Mouse (Mus musculus): ENCODE measurements around the gene Znhit2.
"Not testable (repeated sequence)": the region's sequence is repeated elsewhere in the genome, so short reads cannot be mapped to it uniquely, and the experiment has no call there.

The Znhit2 gene

GRCm38 (mm10) chr19:6061021-6061533, at the start of gene Znhit2:
Gene Znhit2 (plus strand): TSS chr19:6061192.
- DNase-seq = peak; percentile 96 to 97

- peak in 1 of 2 experiments; percentile 20 for DNase-seq
Measured at GRCm38 (mm10) chr19:6013691-6014090, 47.3 kb upstream of the Znhit2 start.

GRCm38 (mm10) chr19:6014991-6015510, 45.9 kb upstream of the Znhit2 start:
- DNase-seq = peak; percentile 29 to 65

- DNase-seq = peak; percentile 71 to 84
Measured at GRCm38 (mm10) chr19:6015511-6016315, 45.3 kb upstream of the Znhit2 start, which contains the start of gene Capn1. Gene Capn1 (minus strand): TSS chr19:6015897.

GRCm38 (mm10) chr19:6016532-6016931, 44.5 kb upstream of the Znhit2 start:
- no peak for DNase-seq

- DNase-seq = peak; percentile 92 to 96
Measured at GRCm38 (mm10) chr19:6018142-6019089, 42.6 kb upstream of the Znhit2 start.

- no peak for DNase-seq
Measured at GRCm38 (mm10) chr19:6020276-6020675, 40.7 kb upstream of the Znhit2 start.

GRCm38 (mm10) chr19:6023059-6023458, 37.9 kb upstream of the Znhit2 start:
- DNase-seq = no peak

- DNase-seq = no peak
Measured at GRCm38 (mm10) chr19:6023930-6024329, 37.1 kb upstream of the Znhit2 start.

GRCm38 (mm10) chr19:6028991-6029390, 32.0 kb upstream of the Znhit2 start:
- no peak for DNase-seq

GRCm38 (mm10) chr19:6029426-6029825, 31.6 kb upstream of the Znhit2 start:
- no peak for DNase-seq

- no peak for DNase-seq
Measured at GRCm38 (mm10) chr19:6030520-6031280, 30.3 kb upstream of the Znhit2 start.

GRCm38 (mm10) chr19:6035966-6036585, 24.9 kb upstream of the Znhit2 start:
- DNase-seq = no peak

- no peak for DNase-seq
Measured at GRCm38 (mm10) chr19:6037695-6038094, 23.3 kb upstream of the Znhit2 start.

- no peak for DNase-seq
Measured at GRCm38 (mm10) chr19:6038326-6038725, 22.7 kb upstream of the Znhit2 start.

- DNase-seq = no peak
Measured at GRCm38 (mm10) chr19:6040002-6040401, 21.0 kb upstream of the Znhit2 start.

GRCm38 (mm10) chr19:6042293-6042692, 18.7 kb upstream of the Znhit2 start:
- DNase-seq = no peak

- not testable (repeated sequence) for DNase-seq
Measured at GRCm38 (mm10) chr19:6044102-6044501, 16.9 kb upstream of the Znhit2 start.

- DNase-seq = no peak
Measured at GRCm38 (mm10) chr19:6045366-6046293, 15.4 kb upstream of the Znhit2 start.

Data from kidney, postnatal 36 days (tissue).